Mouse (Mus musculus): ENCODE results near the gene Rtl5. TPM values are rescaled to one million over a fixed set of nuclear protein-coding genes. Genes with fewer than 3 reads are reported as not detected.

Gene Rtl5
- polyA plus RNA-seq, 1 experiment from 2014 or later: 6.3 TPM

Other genes starting within 250 kb of the Rtl5 start
- 4.7 and 5.9 TPM in 2 replicates for gene Nhsl2, start 221.9 kb downstream of the Rtl5 start, polyA plus RNA-seq (2015; fragmentation: Nextera tagmentation; extraction: Ambion mirVana)
- gene Pin4, start 48.1 kb upstream of the Rtl5 start, polyA plus RNA-seq (2015; fragmentation: Nextera tagmentation; extraction: Ambion mirVana): 69.9 and 71.6 TPM in 2 replicates
- 1.1 and 3.4 TPM in 2 replicates for gene Ercc6l, start 85.8 kb upstream of the Rtl5 start, polyA plus RNA-seq (2015; fragmentation: Nextera tagmentation; extraction: Ambion mirVana)
- 357 and 446 TPM in 2 replicates for gene Rps4x, start 118.1 kb upstream of the Rtl5 start, polyA plus RNA-seq (2015; fragmentation: Nextera tagmentation; extraction: Ambion mirVana)
- gene Cited1, start 180.9 kb upstream of the Rtl5 start, polyA plus RNA-seq (2015; fragmentation: Nextera tagmentation; extraction: Ambion mirVana): 9.9 and 13.2 TPM in 2 replicates

All from neural tube, embryonic 15.5 days (tissue).